Mouse (Mus musculus) stomach, postnatal 0 days (tissue): ENCODE measurements around the gene Praf2. TPM values are rescaled to one million over a fixed set of nuclear protein-coding genes. Genes with fewer than 3 reads are reported as not detected.
A peak's percentile ranks its signal among the peaks of the same experiment; 100 is the strongest.

Experiments used
- ATAC-seq: fragments of 200-750 bp; cut with Nextera tagmentation; 2 replicates; pipeline ENCODE4 v1.8.0; 2017; ENCODE audit not compliant: low FRiP score, low TSS enrichment
- DNase-seq: peaks from one replicate; pipeline ENCODE4 v3.0.0-alpha.2; 2016; ENCODE audit warnings: low spot score
- H3K27ac ChIP-seq: fragments of 300-500 bp; sonication (generic); replicated peaks from 2 replicates; pipeline ENCODE4 v1.5.1; 2014; ENCODE audit warnings: mild to moderate bottlenecking, control low read depth
- H3K27me3 ChIP-seq: fragments of 300-500 bp; sonication (generic); 2 replicates; pipeline ENCODE4 v1.6.1; 2014; ENCODE audit warnings: low read length; ENCODE audit not compliant: control insufficient read depth, insufficient read depth
- H3K36me3 ChIP-seq: fragments of 300-500 bp; sonication (generic); 2 replicates; pipeline ENCODE4 v1.6.1; 2014; ENCODE audit warnings: low read length, mixed read lengths; ENCODE audit not compliant: control insufficient read depth, insufficient read depth
- H3K4me1 ChIP-seq: fragments of 300-500 bp; sonication (generic); replicated peaks from 2 replicates; pipeline ENCODE4 v1.6.1; 2014; ENCODE audit warnings: antibody characterized with exemption; ENCODE audit not compliant: control insufficient read depth, insufficient read depth
- H3K4me2 ChIP-seq: fragments of 300-500 bp; sonication (generic); replicated peaks from 2 replicates; pipeline ENCODE4 v1.6.1; 2014; ENCODE audit warnings: low read depth, mild to moderate bottlenecking, control low read depth, moderate library complexity
- H3K4me3 ChIP-seq: fragments of 300-500 bp; sonication (generic); 2 replicates; pipeline ENCODE4 v1.5.1; 2014; ENCODE audit warnings: low read depth, low read length, control low read depth
- H3K9ac ChIP-seq: fragments of 300-500 bp; sonication (generic); 2 replicates; pipeline ENCODE4 v1.6.1; 2014; ENCODE audit warnings: mild to moderate bottlenecking, low read length, control low read depth, mixed read lengths
- H3K9me3 ChIP-seq: fragments of 300-500 bp; sonication (generic); 2 replicates; pipeline ENCODE4 v1.6.1; 2016; ENCODE audit warnings: low read length; ENCODE audit not compliant: control insufficient read depth
- CTCF ChIP-seq: IDR thresholded peaks from 2 replicates; pipeline ENCODE4 v1.5.1; 2016; ENCODE audit warnings: antibody characterized with exemption, low read depth, mild to moderate bottlenecking, moderate library complexity
- EP300 ChIP-seq: optimal IDR thresholded peaks from 2 replicates; pipeline ENCODE3; 2016; ENCODE audit warnings: antibody characterized with exemption
- WGBS: fragments of 180-500 bp; shearing (Covaris S2); extraction: QIAGEN DNeasy Blood & Tissue Kit; methylation state at CpG from one replicate; pipeline ENCODE4 v1.1.7; 2014; 5-methylcytosine and 5-hydroxymethylcytosine counted together
- polyA plus RNA-seq: library from polyadenylated mRNA; unstranded; fragments of >200 nt; fragmentation: Nextera tagmentation; extraction: Ambion mirVana; gene quantifications from 2 replicates; pipeline ENCODE4 v1.2.1, GENCODE M21; 2015

The Praf2 gene
- polyA plus RNA-seq, 1 experiment from 2014 or later: 26.0 TPM

- ATAC-seq (peak; percentile 57), DNase-seq (peak; percentile 67)
- H3K9me3 ChIP-seq: no peaks in the 10 kb centered on the region
- 14% methylated on average over 11 of the region's 11 CpGs for WGBS
- H3K4me3 ChIP-seq: 0 out of 2 replicates have a peak overlapping the region, but pooled peaks have one; percentile 54
- H3K27me3 ChIP-seq: no peaks in the 10 kb centered on the region
- H3K27ac ChIP-seq: peak overlapping the region; percentile 69
- TF ChIP-seq EP300 (no peak), CTCF (0 out of 2 replicates have a peak, but pooled peaks have one; percentile 3)
- no peak overlapping the region for H3K9ac ChIP-seq
- H3K4me1 ChIP-seq: no peaks in the 10 kb centered on the region
- no peaks in the 10 kb centered on the region for H3K36me3 ChIP-seq
- peak overlapping the region; percentile 61 for H3K4me2 ChIP-seq
These were observed 37.5 kb downstream of the Praf2 start for GRCm38 (mm10) chrX:7765764-7766163.

- H3K4me2 ChIP-seq: no peak overlapping the region
- H3K27me3 ChIP-seq: no peaks in the 10 kb centered on the region
- ATAC-seq (no peak), DNase-seq (no peak)
- no peaks in the 10 kb centered on the region for H3K9me3 ChIP-seq
- no peak for TF ChIP-seq CTCF
- no peak for TF ChIP-seq EP300
- no peaks in the 10 kb centered on the region for H3K4me1 ChIP-seq
- WGBS: 74% methylated on average over 7 of the region's 7 CpGs
- H3K4me3 ChIP-seq: no peak overlapping the region
- no peaks in the 10 kb centered on the region for H3K36me3 ChIP-seq
- no peak overlapping the region for H3K27ac ChIP-seq
- no peak overlapping the region for H3K9ac ChIP-seq
These were observed 41.2 kb downstream of the Praf2 start for GRCm38 (mm10) chrX:7769302-7770017.

- Histone ChIP-seq H3K27ac (no peak overlapping the region), H3K4me2 (no peak overlapping the region), H3K36me3 (no peaks in the 10 kb centered on the region), H3K9me3 (no peaks in the 10 kb centered on the region), H3K9ac (no peak overlapping the region), H3K4me3 (no peak overlapping the region), H3K27me3 (no peaks in the 10 kb centered on the region), H3K4me1 (no peaks in the 10 kb centered on the region)
- WGBS: 58% methylated on average over 2 of the region's 2 CpGs
- DNase-seq (no peak), ATAC-seq (no peak)
- no peak for TF ChIP-seq EP300
- TF ChIP-seq CTCF: peak; percentile 60
These were observed 44.5 kb downstream of the Praf2 start for GRCm38 (mm10) chrX:7772766-7773165.

GRCm38 (mm10) chrX:7775501-7776205, 47.4 kb downstream of the Praf2 start:
- Histone ChIP-seq H3K9me3 (no peaks in the 10 kb centered on the region), H3K36me3 (no peaks in the 10 kb centered on the region), H3K4me2 (no peak overlapping the region), H3K27ac (no peak overlapping the region), H3K9ac (no peak overlapping the region), H3K4me1 (no peaks in the 10 kb centered on the region), H3K27me3 (no peaks in the 10 kb centered on the region), H3K4me3 (no peak overlapping the region)
- ATAC-seq (no peak), DNase-seq (no peak)
- WGBS: 68% methylated on average over 9 of the region's 9 CpGs
- no peak for TF ChIP-seq CTCF
- TF ChIP-seq EP300: no peak

- TF ChIP-seq EP300 (no peak), CTCF (peak; percentile 81)
- Histone ChIP-seq H3K4me2 (no peak overlapping the region), H3K9me3 (no peaks in the 10 kb centered on the region), H3K36me3 (no peaks in the 10 kb centered on the region), H3K9ac (no peak overlapping the region), H3K27ac (no peak overlapping the region), H3K4me3 (no peak overlapping the region), H3K27me3 (no peaks in the 10 kb centered on the region), H3K4me1 (no peaks in the 10 kb centered on the region)
- 41% methylated on average over 8 of the region's 8 CpGs for WGBS
- peak; percentile 64; the same call in 1 of the 2 replicates for ATAC-seq
- peak; percentile 43 for DNase-seq
These were observed 48.3 kb downstream of the Praf2 start for GRCm38 (mm10) chrX:7776329-7777082.
